Mouse (Mus musculus) right cerebral cortex, postnatal 25 days (tissue): Measurements from ENCODE around the gene Hspb3.

Experiments
- DNase-seq: peaks from one replicate; pipeline ENCODE4 v3.0.0; 2022

Gene Hspb3

GRCm38 (mm10) chr13:113634732-113635481 lies 28.6 kb downstream of the Hspb3 start:
- DNase-seq: no peak

GRCm38 (mm10) chr13:113632506-113632905 lies 31.0 kb downstream of the Hspb3 start:
- DNase-seq: no peak

GRCm38 (mm10) chr13:113627601-113628000 lies 35.9 kb downstream of the Hspb3 start:
- DNase-seq: no peak

DNA sequence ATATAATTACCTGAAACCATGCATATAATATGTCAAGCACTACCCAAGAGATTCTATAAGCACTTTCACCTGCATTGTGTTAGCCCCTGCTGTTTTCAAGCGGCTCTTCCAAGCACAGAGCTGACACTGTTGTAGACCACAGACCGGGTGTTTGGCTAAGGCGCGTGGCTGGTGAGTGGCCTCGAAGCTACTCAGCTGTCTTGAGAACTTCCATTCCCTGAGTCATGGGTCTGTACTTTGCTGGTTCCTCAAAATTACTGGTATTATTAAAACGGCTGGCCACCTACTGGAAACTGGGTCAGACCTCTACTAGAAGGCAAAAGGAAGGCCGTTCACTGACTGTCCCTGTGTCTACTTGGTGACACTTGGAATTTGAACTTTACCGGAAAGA lies 40.6 kb downstream of the Hspb3 start:
- DNase-seq: no peak

- no peak for DNase-seq
Observed at GRCm38 (mm10) chr13:113622122-113622864, 41.2 kb downstream of the Hspb3 start.

GRCm38 (mm10) chr13:113619003-113619402 lies 44.5 kb downstream of the Hspb3 start:
- DNase-seq: no peak

DNA sequence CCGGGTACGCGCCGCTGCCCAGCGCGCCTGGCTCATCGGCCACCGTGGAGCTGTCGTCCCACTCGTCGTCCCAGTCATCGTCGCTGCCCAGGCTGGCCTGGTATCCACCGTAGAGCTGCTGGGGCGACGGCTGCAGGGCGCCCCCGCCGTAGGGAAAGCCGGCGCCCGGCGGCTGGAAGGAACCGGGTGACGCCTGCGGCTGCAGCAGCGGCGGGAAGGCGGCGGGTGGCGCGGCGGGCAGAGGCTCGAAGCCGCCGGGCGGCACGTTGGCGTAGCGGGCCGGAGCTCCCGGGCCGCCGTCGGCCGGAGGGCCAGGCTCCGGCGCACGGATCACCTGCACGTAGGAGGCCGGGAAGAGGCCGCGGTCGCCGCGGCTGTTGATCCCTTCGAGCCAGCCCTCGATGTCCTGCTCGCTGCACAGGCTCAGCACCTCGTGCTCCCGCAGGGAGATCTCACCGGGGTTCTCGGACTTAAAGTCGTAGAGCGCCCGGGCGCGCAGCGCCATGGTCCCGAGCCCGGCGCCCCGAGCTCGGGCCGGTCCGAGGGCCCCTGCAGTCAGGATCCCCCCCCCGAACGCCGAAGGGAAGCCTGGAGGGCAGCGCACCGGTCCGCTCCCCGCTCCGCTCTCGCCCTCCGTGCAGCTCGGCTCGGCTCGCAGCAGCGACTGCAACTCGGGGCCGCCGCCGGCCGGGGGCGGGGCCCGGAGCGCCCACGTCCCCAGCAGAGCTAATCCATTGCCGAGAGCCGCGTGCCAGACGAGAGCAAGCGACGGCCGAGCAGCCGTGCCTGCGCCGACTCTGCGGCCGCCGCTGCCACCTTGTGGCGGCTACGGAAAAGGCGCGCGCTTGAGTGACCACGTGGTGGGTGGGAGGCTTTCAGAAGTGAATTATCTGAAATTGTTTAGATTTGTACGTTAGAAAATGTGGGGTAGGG lies 45.3 kb downstream of the Hspb3 start, which contains the start of gene Snx18:
Gene Snx18 (minus strand): TSS at position 674 of the 933 bp plus-strand sequence.
- DNase-seq: peak; percentile 89

DNA sequence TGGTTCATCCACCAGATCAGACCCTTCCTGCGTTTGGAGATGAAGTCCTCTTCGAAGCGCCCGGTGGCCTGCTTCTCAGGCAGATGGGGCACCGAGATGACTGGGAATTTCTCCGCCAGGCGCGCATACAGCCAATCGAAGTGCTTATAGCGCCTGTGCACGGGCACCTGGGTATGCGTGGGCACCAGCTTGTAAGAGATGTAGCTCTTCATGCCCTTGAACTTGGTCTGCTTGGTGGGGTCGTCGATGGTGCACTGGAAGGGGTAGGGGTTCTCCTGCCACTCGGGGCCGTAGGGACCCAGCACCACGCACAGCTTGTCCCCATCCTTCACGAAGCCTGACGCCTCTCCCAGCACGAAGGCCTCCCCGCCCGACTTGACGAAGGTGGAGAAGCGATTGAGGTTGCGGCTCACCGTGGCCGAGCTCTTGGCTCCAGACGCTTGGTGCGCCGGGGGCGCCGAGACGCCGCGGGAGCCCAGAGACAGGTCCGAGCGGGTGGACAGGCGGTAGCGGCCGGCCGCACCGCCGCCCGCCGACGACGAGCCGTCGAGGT lies 46.1 kb downstream of the Hspb3 start:
- DNase-seq: peak; percentile 50

GRCm38 (mm10) chr13:113616751-113617337 lies 46.6 kb downstream of the Hspb3 start:
- DNase-seq: no peak

DNA sequence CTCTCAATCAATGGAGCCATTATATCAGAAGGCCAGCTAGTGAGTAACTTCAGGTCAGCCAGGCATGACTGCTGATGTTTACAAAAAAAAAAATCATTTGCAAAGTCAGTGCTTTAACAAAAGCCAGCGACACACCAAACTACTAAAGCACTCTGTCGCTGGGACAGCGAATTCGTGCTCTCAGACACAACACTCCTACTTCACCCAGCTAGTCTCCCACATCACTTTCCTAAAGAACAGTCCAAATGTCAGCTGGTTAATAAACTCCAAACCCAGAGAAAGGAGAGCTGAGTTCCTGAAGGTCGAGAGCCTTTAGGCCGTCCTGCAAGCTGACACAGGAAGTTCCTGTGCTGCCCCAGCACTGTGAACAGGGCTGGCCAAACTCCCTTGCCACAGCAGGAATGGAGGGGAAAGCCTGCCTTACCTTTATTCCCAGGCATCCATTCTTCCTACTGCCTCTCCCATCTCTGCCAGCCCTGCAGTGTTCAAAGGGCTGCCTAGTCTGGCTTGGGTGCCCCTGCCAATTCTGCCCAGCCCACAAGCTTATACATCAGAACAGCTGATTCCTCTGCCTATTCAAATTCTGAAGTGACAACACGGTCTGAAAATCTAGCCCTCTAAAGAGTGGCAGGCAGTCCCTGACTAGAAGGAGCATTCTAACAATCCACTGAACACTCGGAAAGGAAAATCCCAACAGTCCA lies 47.4 kb downstream of the Hspb3 start:
- no peak for DNase-seq

- no peak for DNase-seq
Observed at GRCm38 (mm10) chr13:113615546-113615941, 47.9 kb downstream of the Hspb3 start.

GRCm38 (mm10) chr13:113614635-113615545 lies 48.6 kb downstream of the Hspb3 start:
- DNase-seq: peak; percentile 57

DNA sequence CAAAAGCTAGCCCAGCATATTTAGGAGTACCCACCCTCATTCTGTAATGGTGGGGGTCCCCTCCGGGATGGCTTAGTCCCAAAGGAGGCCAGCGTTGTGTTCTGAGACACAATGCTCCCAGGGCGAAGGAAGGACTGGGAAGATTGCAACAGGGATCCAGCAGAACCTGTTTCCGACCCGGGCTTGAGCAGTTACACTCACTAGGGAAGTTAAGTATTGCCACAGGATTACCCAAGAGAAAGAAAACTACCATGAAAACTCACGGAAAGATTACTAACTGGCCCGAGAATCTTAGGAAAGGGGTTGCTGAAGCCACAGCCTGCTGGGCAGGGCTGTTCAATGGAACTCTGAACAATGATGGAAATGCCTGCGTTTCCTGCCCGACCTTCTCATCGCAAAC lies 49.6 kb downstream of the Hspb3 start:
- no peak for DNase-seq

GRCm38 (mm10) chr13:113613341-113613740 lies 50.1 kb downstream of the Hspb3 start:
- no peak for DNase-seq
